Mouse (Mus musculus): ENCODE results near the gene Kcnj6. TPM values are rescaled to one million over a fixed set of nuclear protein-coding genes. Genes with fewer than 3 reads are reported as not detected.

Kcnj6 gene
- polyA plus RNA-seq, 1 experiment from 2014 or later: 0.07 TPM

- H3K36me3 ChIP-seq (ENCODE audit: inconsistent target): no peaks in the 10 kb centered on the region
- H3K27ac ChIP-seq: no peak overlapping the region
- no peak overlapping the region for H3K4me3 ChIP-seq (ENCODE audit: inconsistent target)
- 95% methylated on average over 11 of the region's 11 CpGs for WGBS (ENCODE audit: missing documents)
- no peaks in the 10 kb centered on the region for H3K79me2 ChIP-seq (ENCODE audit: inconsistent target)
Measured at GRCm38 (mm10) chr16:94717051-94717450, 280.4 kb downstream of the Kcnj6 start.

DNA sequence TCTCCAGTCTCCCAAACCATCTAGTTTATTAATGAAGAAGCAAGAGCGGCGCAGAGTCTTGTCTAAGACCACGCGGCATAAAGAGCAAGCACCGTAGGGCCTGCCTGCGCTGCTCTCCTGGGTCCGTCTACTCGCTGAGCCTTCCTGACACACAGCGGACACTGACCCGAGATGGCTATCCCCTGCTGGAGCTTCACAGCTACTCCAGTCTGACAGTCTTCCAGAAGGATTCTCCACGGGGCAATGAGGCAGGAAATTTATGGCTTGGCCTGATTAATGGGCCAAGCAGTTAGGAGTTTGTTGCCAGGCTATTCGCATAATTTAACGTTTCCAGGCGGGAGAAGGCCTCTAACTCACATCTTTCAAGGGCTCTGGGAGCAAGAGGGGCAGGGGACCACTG, 283.0 kb downstream of the Kcnj6 start:
- 88% methylated on average over 14 of the region's 14 CpGs for WGBS (ENCODE audit: missing documents)
- H3K79me2 ChIP-seq (ENCODE audit: inconsistent target): no peaks in the 10 kb centered on the region
- H3K36me3 ChIP-seq (ENCODE audit: inconsistent target): no peaks in the 10 kb centered on the region
- no peak overlapping the region for H3K4me3 ChIP-seq (ENCODE audit: inconsistent target)
- H3K27ac ChIP-seq: no peak overlapping the region

- no peaks in the 10 kb centered on the region for H3K79me2 ChIP-seq (ENCODE audit: inconsistent target)
- no peak overlapping the region for H3K4me3 ChIP-seq (ENCODE audit: inconsistent target)
- H3K36me3 ChIP-seq (ENCODE audit: inconsistent target): no peaks in the 10 kb centered on the region
- 8% methylated on average over 25 of the region's 25 CpGs for WGBS (ENCODE audit: missing documents)
- H3K27ac ChIP-seq: no peak overlapping the region
Measured at GRCm38 (mm10) chr16:94713480-94714094, 283.9 kb downstream of the Kcnj6 start.

DNA sequence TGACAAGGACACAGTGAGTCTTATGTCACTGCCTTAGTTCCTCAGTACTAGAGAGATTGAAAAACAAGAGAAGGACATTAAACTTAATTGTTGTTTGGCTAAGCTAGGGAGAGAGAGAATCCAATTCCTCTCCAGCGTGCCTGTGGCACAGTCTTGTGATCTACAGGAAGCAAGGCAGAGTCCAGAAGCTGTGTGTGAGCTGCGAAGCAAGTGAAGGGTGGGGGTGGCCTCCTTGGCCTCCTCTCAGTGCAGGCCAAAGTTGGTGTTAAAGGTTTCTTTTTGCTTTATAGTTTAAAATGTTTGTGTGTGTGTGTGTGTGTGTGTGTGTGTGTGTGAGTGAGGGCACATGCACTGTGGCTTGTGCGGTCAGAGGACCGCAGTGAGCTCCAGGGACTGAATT, 295.5 kb downstream of the Kcnj6 start:
- no peaks in the 10 kb centered on the region for H3K36me3 ChIP-seq (ENCODE audit: inconsistent target)
- 63% methylated on average over 4 of the region's 4 CpGs for WGBS (ENCODE audit: missing documents)
- H3K4me3 ChIP-seq (ENCODE audit: inconsistent target): no peak overlapping the region
- no peak overlapping the region for H3K27ac ChIP-seq
- H3K79me2 ChIP-seq (ENCODE audit: inconsistent target): no peaks in the 10 kb centered on the region

- H3K4me3 ChIP-seq (ENCODE audit: inconsistent target): no peak overlapping the region
- H3K27ac ChIP-seq: no peak overlapping the region
- H3K36me3 ChIP-seq (ENCODE audit: inconsistent target): no peaks in the 10 kb centered on the region
- H3K79me2 ChIP-seq (ENCODE audit: inconsistent target): no peaks in the 10 kb centered on the region
- 96% methylated on average over 4 of the region's 4 CpGs for WGBS (ENCODE audit: missing documents)
Measured at GRCm38 (mm10) chr16:94701141-94701540, 296.4 kb downstream of the Kcnj6 start.
